Mouse (Mus musculus): ENCODE data around the gene Plau. TPM values are rescaled to one million over a fixed set of nuclear protein-coding genes. Genes with fewer than 3 reads are reported as not detected.

The Plau gene
- polyA plus RNA-seq, 1 experiment from 2014 or later: 0.69 TPM

DNA sequence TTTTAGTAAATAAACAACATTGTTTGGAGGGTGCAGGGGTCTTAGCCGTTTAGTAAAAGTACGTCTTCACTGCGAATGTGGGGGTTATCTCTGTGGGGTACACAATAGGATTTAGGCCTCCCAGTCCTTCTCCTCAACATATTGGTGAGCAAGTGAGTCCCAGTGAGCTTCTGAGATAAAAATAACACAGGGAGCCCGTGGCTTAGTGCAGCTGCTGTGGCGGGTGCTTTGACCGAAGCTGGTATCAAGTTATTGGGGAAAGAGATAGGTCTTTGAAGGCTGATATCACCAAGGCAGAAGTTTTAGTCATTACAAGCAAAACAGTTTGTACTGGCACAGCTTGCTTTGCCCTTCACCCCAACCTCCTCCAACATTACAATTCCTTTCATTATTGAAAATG lies 37.5 kb downstream of the Plau start:
- DNase-seq (ENCODE audit: low spot score) (no peak), ATAC-seq (ENCODE audit: insufficient number of reproducible peaks, low FRiP score, low TSS enrichment, low read depth) (no peak)
- Histone ChIP-seq H3K9me3 (ENCODE audit: control insufficient read depth, low read length) (no peaks in the 10 kb centered on the region), H3K27ac (replicated peaks; ENCODE audit: low read depth, low read length) (no peak overlapping the region), H3K4me1 (ENCODE audit: control insufficient read depth, insufficient read depth, low read length) (no peaks in the 10 kb centered on the region), H3K4me2 (ENCODE audit: low read depth, severe bottlenecking) (no peak overlapping the region), H3K27me3 (ENCODE audit: control insufficient read depth, insufficient read depth, low read length) (no peaks in the 10 kb centered on the region), H3K9ac (ENCODE audit: low read length) (no peak overlapping the region), H3K36me3 (ENCODE audit: control insufficient read depth, insufficient read depth, low read length) (no peaks in the 10 kb centered on the region), H3K4me3 (ENCODE audit: low read depth, low read length) (no peak overlapping the region)
- WGBS: 50% methylated on average over 6 of the region's 6 CpGs

DNA sequence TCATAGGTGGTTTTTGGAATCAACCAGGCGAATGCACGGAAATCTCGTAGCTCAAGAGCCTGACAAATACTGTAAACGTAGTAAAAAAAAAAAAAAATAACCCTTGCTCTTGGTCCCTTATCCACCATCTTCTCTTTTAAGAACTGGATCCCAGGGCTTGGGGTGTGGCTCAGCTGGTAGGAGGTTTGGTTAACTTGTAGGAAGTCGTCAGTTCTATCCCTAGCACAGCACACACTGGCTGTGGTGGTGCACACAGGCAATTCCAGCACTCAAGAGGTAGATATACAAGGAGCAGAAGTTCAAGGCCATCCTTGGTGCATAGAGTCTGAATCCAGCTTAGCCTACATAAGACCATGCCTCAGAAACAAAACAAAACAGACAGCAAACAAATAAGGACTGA lies 48.2 kb downstream of the Plau start:
- no peak overlapping the region for H3K4me3 ChIP-seq (ENCODE audit: low read depth, low read length)
- H3K4me1 ChIP-seq (ENCODE audit: control insufficient read depth, insufficient read depth, low read length): no peaks in the 10 kb centered on the region
- no peak overlapping the region for H3K4me2 ChIP-seq (ENCODE audit: low read depth, severe bottlenecking)
- H3K27ac ChIP-seq (replicated peaks; ENCODE audit: low read depth, low read length): no peak overlapping the region
- no peaks in the 10 kb centered on the region for H3K36me3 ChIP-seq (ENCODE audit: control insufficient read depth, insufficient read depth, low read length)
- no peaks in the 10 kb centered on the region for H3K27me3 ChIP-seq (ENCODE audit: control insufficient read depth, insufficient read depth, low read length)
- H3K9me3 ChIP-seq (ENCODE audit: control insufficient read depth, low read length): no peaks in the 10 kb centered on the region
- ATAC-seq (ENCODE audit: insufficient number of reproducible peaks, low FRiP score, low TSS enrichment, low read depth) (no peak), DNase-seq (ENCODE audit: low spot score) (no peak)
- WGBS: 87% methylated on average over 5 of the region's 5 CpGs
- no peak overlapping the region for H3K9ac ChIP-seq (ENCODE audit: low read length)

DNA sequence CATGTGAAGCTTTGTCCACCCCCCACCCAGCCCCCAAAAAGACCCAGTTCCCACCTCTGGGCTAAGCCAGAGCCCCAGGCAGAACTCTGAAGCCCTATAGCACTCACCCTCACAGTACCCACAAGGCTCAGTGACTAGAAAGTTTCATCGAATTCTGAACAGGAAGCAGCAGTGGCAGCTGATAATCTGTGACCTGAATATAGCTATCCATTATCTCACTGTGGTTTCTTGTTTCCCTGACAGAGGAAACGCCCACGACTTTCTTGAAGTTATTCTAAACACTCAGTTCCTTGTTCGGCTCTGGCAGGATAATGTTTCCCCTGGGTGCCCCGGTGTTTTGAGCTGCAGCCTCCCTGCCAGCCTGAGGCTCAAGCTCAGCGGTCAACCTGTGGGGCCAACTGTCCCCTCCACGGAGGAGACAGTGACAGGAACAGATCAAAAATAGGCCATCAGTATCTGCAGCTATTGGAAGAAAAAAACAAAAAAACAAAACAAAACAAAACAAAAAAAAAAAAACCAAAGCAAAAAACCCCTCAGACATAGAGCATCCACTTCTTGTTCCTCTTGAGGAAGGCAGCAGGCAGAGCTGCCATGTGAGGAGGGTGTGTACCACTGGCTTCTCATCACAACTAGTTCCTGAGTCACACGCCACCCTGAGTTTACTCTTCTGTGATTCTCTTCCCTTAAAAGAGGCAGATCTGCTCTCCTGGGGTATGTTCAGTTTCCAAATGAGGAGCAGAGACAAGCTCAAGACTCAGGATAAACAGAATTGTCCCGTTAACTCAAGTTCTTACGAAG lies 48.8 kb downstream of the Plau start:
- Histone ChIP-seq H3K27me3 (ENCODE audit: control insufficient read depth, insufficient read depth, low read length) (no peaks in the 10 kb centered on the region), H3K4me2 (ENCODE audit: low read depth, severe bottlenecking) (no peak overlapping the region), H3K27ac (replicated peaks; ENCODE audit: low read depth, low read length) (no peak overlapping the region), H3K9me3 (ENCODE audit: control insufficient read depth, low read length) (no peaks in the 10 kb centered on the region), H3K4me1 (ENCODE audit: control insufficient read depth, insufficient read depth, low read length) (no peaks in the 10 kb centered on the region), H3K9ac (ENCODE audit: low read length) (no peak overlapping the region), H3K4me3 (ENCODE audit: low read depth, low read length) (no peak overlapping the region), H3K36me3 (ENCODE audit: control insufficient read depth, insufficient read depth, low read length) (no peaks in the 10 kb centered on the region)
- ATAC-seq (ENCODE audit: insufficient number of reproducible peaks, low FRiP score, low TSS enrichment, low read depth): no peak
- peak; percentile 30 for DNase-seq (ENCODE audit: low spot score)
- 46% methylated on average over 10 of the region's 10 CpGs for WGBS

DNA sequence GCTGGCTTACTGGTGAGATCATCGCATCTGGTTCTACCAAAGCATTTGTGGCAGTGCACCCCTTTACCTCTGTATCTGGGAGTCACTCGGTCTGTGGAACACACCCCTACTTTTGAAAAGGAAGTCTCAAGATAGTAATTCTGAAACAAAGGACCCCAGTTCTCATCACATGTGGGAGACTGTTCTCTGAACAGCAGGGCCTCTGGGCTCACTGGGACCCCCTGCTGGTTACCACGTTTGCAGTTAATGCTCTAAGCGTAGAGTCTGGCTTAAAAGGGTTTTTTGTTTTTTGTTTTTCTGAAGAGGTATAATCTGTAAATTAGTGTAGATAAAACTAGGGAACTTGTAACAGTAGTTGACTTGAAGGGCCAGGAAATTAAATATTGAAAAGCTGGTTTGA lies 49.8 kb downstream of the Plau start:
- ATAC-seq (ENCODE audit: insufficient number of reproducible peaks, low FRiP score, low TSS enrichment, low read depth) (no peak), DNase-seq (ENCODE audit: low spot score) (peak; percentile 41)
- Histone ChIP-seq H3K36me3 (ENCODE audit: control insufficient read depth, insufficient read depth, low read length) (no peaks in the 10 kb centered on the region), H3K4me2 (ENCODE audit: low read depth, severe bottlenecking) (no peak overlapping the region), H3K27ac (replicated peaks; ENCODE audit: low read depth, low read length) (no peak overlapping the region), H3K4me1 (ENCODE audit: control insufficient read depth, insufficient read depth, low read length) (no peaks in the 10 kb centered on the region), H3K9me3 (ENCODE audit: control insufficient read depth, low read length) (no peaks in the 10 kb centered on the region), H3K4me3 (ENCODE audit: low read depth, low read length) (no peak overlapping the region), H3K27me3 (ENCODE audit: control insufficient read depth, insufficient read depth, low read length) (no peaks in the 10 kb centered on the region), H3K9ac (ENCODE audit: low read length) (no peak overlapping the region)
- WGBS: 44% methylated on average over 4 of the region's 4 CpGs

DNA sequence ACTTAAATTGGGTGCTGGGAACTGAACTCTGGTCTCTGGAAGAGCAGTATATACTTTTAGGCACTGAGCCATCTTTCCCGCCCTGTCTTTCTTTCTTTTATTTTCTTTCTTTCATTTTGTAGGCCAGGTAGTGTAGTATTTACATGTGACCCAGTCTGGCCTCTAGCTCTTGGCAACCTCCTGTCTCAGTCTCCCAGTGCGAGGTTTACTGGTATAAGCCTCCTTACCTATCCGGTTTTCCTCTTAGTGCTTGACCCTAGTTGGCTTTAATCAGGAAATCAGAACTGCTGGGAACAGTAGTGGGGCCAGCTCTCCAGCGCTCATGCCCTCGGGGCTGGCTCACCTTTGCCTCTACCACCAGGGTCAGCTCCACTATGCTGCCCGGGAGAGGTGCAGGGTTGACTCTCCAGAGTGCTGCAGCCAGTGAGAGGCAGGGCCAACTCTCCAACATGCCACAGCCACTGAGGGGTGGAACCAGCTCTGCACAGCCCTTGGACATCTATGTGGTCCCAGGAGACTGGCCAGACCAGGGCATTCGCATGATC lies 51.2 kb downstream of the Plau start:
- DNase-seq (ENCODE audit: low spot score): no peak
- Histone ChIP-seq H3K9me3 (ENCODE audit: control insufficient read depth, low read length) (no peaks in the 10 kb centered on the region), H3K36me3 (ENCODE audit: control insufficient read depth, insufficient read depth, low read length) (no peaks in the 10 kb centered on the region), H3K4me1 (ENCODE audit: control insufficient read depth, insufficient read depth, low read length) (no peaks in the 10 kb centered on the region), H3K27ac (replicated peaks; ENCODE audit: low read depth, low read length) (no peak overlapping the region), H3K9ac (ENCODE audit: low read length) (no peak overlapping the region), H3K27me3 (ENCODE audit: control insufficient read depth, insufficient read depth, low read length) (no peaks in the 10 kb centered on the region), H3K4me3 (ENCODE audit: low read depth, low read length) (no peak overlapping the region), H3K4me2 (ENCODE audit: low read depth, severe bottlenecking) (no peak overlapping the region)
- no peak for ATAC-seq (ENCODE audit: insufficient number of reproducible peaks, low FRiP score, low TSS enrichment, low read depth)
- 77% methylated on average over 7 of the region's 7 CpGs for WGBS

DNA sequence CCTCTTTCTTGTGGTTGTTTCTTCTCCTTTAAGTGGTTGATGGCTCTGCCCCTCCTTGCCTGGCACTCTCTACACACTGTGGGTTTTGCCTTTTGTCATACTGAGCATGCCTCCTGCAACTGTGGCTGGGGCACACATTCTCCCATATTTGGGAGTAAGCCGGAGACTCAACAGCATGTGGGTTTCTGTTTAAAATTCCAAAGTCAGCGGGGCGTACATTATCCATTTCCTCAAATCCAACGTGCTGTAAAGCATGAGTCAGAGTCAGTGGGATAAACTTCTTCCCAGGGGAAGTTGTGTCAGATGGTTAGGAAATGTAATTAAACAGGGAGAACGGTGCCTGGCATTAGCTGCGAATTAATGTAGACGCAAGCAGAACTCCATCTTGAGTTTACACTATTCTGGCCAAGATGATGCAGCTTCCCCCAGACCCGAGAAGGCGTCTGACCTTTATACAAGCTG lies 55.5 kb downstream of the Plau start:
- DNase-seq (ENCODE audit: low spot score): peak; percentile 33
- Histone ChIP-seq H3K36me3 (ENCODE audit: control insufficient read depth, insufficient read depth, low read length) (no peaks in the 10 kb centered on the region), H3K27ac (replicated peaks; ENCODE audit: low read depth, low read length) (no peak overlapping the region), H3K9ac (ENCODE audit: low read length) (no peak overlapping the region), H3K27me3 (ENCODE audit: control insufficient read depth, insufficient read depth, low read length) (no peaks in the 10 kb centered on the region), H3K9me3 (ENCODE audit: control insufficient read depth, low read length) (no peaks in the 10 kb centered on the region), H3K4me2 (ENCODE audit: low read depth, severe bottlenecking) (no peak overlapping the region), H3K4me1 (ENCODE audit: control insufficient read depth, insufficient read depth, low read length) (no peaks in the 10 kb centered on the region), H3K4me3 (ENCODE audit: low read depth, low read length) (no peak overlapping the region)
- no peak for ATAC-seq (ENCODE audit: insufficient number of reproducible peaks, low FRiP score, low TSS enrichment, low read depth)
- WGBS: 46% methylated on average over 9 of the region's 9 CpGs

Other genes with a start within 250 kb of the Plau start
- 14.5 and 17.0 TPM in 2 replicates for gene Usp54, start 195.6 kb upstream of the Plau start, polyA plus RNA-seq (2014; fragmentation: Nextera tagmentation; extraction: Ambion mirVana)
- gene Myoz1, start 180.1 kb upstream of the Plau start, polyA plus RNA-seq (2014; fragmentation: Nextera tagmentation; extraction: Ambion mirVana): 0.85 and 0.92 TPM in 2 replicates
- gene Synpo2l, start 168.3 kb upstream of the Plau start, polyA plus RNA-seq (2014; fragmentation: Nextera tagmentation; extraction: Ambion mirVana): 4.5 and 4.8 TPM in 2 replicates
- gene Sec24c, start 162.4 kb upstream of the Plau start, polyA plus RNA-seq (2014; fragmentation: Nextera tagmentation; extraction: Ambion mirVana): 81.7 and 95.0 TPM in 2 replicates
- gene Fut11, start 141.7 kb upstream of the Plau start, polyA plus RNA-seq (2014; fragmentation: Nextera tagmentation; extraction: Ambion mirVana): 18.3 and 18.8 TPM in 2 replicates
- 254 and 255 TPM in 2 replicates for gene Chchd1, start 133.7 kb upstream of the Plau start, polyA plus RNA-seq (2014; fragmentation: Nextera tagmentation; extraction: Ambion mirVana)
- gene Zswim8, start 129.1 kb upstream of the Plau start, polyA plus RNA-seq (2014; fragmentation: Nextera tagmentation; extraction: Ambion mirVana): 27.2 and 28.0 TPM in 2 replicates
- 25.6 and 33.4 TPM in 2 replicates for gene Ndst2, start 102.1 kb upstream of the Plau start, polyA plus RNA-seq (2014; fragmentation: Nextera tagmentation; extraction: Ambion mirVana)
- 57.9 and 60.2 TPM in 2 replicates for gene Camk2g, start 42.6 kb upstream of the Plau start, polyA plus RNA-seq (2014; fragmentation: Nextera tagmentation; extraction: Ambion mirVana)
- gene Vcl, start 92.7 kb downstream of the Plau start, polyA plus RNA-seq (2014; fragmentation: Nextera tagmentation; extraction: Ambion mirVana): 45.6 and 50.4 TPM in 2 replicates
- 87.6 and 104 TPM in 2 replicates for gene Ap3m1, start 215.8 kb downstream of the Plau start, polyA plus RNA-seq (2014; fragmentation: Nextera tagmentation; extraction: Ambion mirVana)
- gene Adk, start 215.9 kb downstream of the Plau start, polyA plus RNA-seq (2014; fragmentation: Nextera tagmentation; extraction: Ambion mirVana): 146 and 149 TPM in 2 replicates